Mouse (Mus musculus) T-helper 2 cell (primary cell): ENCODE results near the gene Cog1.

ENCODE experiments used
- in situ Hi-C: fragments of 300-600 bp; cut with MboI, MseI; formaldehyde crosslinking; loops from one replicate; pipeline ENCODE4 v1.15.1; 2025; ENCODE audit warnings: high pct_unique_total_duplicates

Gene Cog1

DNA sequence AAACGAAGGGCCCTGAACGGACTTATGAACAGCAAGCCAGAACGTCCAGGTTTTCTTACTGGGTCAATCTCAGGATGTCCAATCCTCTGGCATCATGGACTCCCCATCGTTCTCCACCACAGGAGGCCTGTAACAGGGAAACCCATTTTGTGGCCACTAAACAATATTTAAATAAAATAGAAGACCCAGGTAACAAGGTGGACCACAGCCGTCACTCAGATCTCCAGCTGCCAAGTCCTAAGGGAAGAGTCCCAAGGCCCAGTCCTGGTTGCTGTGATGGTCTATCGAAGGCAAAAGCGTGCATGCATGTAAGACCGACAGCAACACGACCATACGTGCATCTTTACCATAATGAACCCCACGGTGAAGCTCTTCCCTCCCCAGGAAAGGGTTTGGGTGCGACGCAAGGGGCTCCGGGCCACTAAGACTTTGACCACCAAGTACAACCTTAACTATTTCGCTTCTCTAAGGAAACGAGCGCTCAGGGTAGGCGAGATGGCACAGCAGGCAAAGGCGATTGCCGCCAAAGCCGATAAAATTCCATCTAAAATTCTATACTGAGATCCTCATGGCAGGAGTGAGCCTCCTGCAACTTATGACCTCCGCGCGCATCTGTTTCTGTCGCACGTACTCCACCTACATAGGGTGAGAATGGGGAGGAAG lies at the start of gene Cog1:
Gene Cog1, plus strand, starts transcription at position 480 of the 663 bp plus-strand sequence.
- in situ Hi-C loops, result loop anchor here (5.0 kb wide), 1 partner anchor 93 kb away; no protein-coding TSS in a partner anchor

GRCm38 (mm10) chr11:113600526-113601245 lies 48.3 kb upstream of the Cog1 start:
- in situ Hi-C loops, result no loop called here

GRCm38 (mm10) chr11:113601616-113602343 lies 47.2 kb upstream of the Cog1 start:
- in situ Hi-C loops, result no loop called here

DNA sequence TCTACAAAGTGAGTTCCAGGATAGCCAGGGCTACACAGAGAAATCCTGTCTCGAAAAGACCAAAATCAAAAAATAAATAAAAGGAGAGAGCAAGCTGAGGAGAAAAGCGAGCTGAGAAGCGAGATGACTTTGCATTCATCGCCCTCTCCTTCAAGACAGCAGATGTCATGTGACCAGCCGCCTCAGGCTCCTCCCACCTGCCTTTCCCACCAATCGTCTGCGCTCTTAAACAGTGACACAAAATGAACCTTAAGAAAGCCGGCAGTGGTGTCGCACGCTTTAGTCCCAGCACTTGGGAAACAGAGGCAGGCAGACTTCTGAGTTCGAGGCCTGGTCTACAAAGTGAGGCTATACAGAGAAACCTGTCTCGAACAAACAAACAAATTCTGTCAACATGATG lies 41.4 kb upstream of the Cog1 start:
- in situ Hi-C loops, result loop anchor here (5.0 kb wide), 1 partner anchor 105 kb away; no protein-coding TSS in a partner anchor

- in situ Hi-C loops, result loop anchor here (5.0 kb wide), 1 partner anchor 107 kb away; no protein-coding TSS in a partner anchor
Measured at GRCm38 (mm10) chr11:113609581-113609980, 39.4 kb upstream of the Cog1 start.

DNA sequence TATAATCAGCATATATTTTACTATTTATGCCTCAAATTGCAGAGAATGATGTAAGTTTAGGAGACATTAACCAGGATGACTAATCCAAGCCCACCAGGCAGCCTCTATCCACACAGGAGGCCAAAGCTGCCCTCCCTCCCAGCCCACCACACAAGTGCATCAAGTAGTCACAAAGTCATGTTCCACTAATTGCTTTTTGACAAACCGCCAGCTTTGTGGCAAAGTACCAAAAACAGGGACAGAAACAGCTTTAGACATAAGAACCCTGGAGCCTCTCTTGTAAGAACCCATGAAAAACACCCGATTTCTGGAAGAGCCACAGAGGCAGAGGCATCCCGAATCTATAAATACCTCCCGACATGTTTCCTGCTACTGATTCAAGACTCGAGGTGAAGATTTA lies 38.7 kb upstream of the Cog1 start:
- in situ Hi-C loops, result loop anchor here (10.0 kb wide), 1 partner anchor 185 kb away; no protein-coding TSS in a partner anchor

GRCm38 (mm10) chr11:113611112-113611646 lies 37.8 kb upstream of the Cog1 start:
- in situ Hi-C loops, result loop anchor here (10.0 kb wide), 1 partner anchor 186 kb away; no protein-coding TSS in a partner anchor

GRCm38 (mm10) chr11:113611664-113612611 lies 37.0 kb upstream of the Cog1 start:
- in situ Hi-C loops, result loop anchor here (10.0 kb wide), 1 partner anchor 187 kb away; no protein-coding TSS in a partner anchor

- in situ Hi-C loops, result loop anchor here (10.0 kb wide), 1 partner anchor 190 kb away; no protein-coding TSS in a partner anchor
Measured at GRCm38 (mm10) chr11:113614476-113614875, 34.5 kb upstream of the Cog1 start.

DNA sequence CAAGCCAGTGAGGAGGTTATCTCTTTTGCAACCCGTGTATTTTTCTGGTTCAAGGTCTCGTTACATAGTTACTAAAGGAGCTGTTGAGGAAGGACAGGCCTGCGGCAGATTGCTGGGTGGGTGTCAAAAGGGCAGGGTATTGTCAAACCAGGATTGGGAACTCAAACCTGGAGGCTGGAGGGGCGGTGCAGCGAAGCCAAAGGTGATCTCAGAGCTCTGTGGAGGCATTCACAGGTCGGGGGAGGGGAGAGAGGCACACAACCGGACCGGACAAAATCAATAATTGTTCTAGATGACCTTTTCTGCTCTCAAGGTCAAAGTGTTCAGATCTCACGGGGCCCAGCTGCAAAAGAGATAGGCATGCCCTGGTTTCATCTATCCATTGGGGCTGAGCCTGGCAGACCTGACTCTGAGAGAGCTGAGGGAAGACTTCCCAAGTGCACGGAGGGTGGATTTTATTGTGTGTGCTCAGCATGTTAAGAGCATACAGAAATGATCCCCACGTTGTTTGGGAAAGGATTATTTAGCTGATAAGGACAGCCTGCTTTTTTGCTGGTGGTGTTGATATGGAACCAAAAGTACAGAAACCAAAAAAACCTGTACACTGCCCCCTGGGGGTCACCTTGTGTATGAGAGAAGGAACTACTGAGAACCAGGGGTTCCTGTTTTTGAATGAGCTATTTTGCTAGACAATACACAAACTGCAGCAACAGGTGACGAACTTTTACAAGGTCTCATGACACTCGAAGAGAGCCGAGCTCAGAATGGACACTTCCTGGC lies 31.6 kb upstream of the Cog1 start:
- in situ Hi-C loops, result loop anchor here (5.0 to 10.0 kb wide), 2 partner anchors 193 to 440 kb away; no protein-coding TSS in a partner anchor

DNA sequence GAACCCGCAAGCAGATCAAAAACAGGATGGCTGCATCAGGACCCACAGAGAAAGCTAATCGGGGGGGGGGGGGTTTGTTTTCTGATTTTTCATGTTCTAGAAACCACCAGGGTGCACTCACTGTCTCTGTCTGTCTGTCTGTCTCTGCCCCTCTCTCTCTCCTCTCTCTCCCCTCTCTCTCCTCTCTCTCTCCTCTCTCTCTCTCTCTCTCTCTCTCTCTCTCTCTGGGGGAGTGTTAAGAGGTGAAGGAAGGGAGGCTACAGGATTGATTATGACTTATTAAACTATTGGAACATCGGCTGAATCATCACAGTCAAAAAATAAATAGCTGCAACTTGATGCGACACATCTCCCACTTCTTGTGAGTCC lies 30.7 kb upstream of the Cog1 start:
- in situ Hi-C loops, result loop anchor here (5.0 to 10.0 kb wide), 2 partner anchors 193 to 441 kb away; no protein-coding TSS in a partner anchor

DNA sequence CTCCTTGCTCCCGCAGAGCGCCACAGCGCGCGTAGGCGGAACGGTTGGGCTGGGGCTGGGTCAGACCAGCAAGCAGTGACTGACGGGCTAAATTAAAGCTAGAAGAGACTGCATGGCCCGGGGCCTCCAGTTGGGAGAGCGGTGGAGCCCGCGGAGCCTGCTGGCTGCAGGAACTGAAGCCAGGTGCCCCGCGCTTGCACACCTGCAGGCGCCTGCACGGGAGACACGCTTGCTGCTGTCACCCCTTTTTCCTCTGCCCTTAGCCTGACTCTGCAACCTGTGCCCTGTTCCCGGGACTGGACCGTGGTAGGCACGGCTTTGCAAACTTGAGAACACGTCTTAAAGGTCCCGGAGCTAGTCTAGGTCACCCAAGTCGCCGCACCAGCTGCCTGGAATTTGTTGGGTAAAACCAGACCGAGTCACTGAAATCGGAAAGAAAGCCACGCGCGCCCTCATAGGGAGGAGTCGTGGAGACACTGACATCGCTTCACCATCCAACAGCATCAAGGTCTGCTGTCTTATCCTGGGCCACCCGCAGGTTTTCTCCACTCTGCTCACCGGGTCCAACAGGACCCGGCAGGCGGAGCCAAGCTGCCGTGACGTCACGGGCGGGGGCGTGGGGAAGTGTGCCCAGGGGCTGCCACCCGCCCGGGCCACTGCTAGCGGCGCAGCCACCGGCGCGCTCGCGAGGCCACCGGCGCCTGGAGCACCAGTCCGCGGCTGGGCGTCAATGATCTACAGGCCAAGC lies 30.1 kb upstream of the Cog1 start, which contains the start of gene Sstr2:
Gene Sstr2, plus strand, starts transcription at position 671 of the 748 bp plus-strand sequence.
- in situ Hi-C loops, result loop anchor here (5.0 to 10.0 kb wide), 2 partner anchors 194 to 442 kb away; no protein-coding TSS in a partner anchor

GRCm38 (mm10) chr11:113619420-113620080 lies 29.4 kb upstream of the Cog1 start:
- in situ Hi-C loops, result loop anchor here (5.0 to 10.0 kb wide), 3 partner anchors 195 to 442 kb away; no protein-coding TSS in a partner anchor

GRCm38 (mm10) chr11:113621001-113621400 lies 28.0 kb upstream of the Cog1 start:
- in situ Hi-C loops, result loop anchor here (10.0 kb wide), 1 partner anchor 316 kb away; no protein-coding TSS in a partner anchor

GRCm38 (mm10) chr11:113622028-113622427 lies 26.9 kb upstream of the Cog1 start:
- in situ Hi-C loops, result loop anchor here (10.0 kb wide), 1 partner anchor 317 kb away; no protein-coding TSS in a partner anchor

DNA sequence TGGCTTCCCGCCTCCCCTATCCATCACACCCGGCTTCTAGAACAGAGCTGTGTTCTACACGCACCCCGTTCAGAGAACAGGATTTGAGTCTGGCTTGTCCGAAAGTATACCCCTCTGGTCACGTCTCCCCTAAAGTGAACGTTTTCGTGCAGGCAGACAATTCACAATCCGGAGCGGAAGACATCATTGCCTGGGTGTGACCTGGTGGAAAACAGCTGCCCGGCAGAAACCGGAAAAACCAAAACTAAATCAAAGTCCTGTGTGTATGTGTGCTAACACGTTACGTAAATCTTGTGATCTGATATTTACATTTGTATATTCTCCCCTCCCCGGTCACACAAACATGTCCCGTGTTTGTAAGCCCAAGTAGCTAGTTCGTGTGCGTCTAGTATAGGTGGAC lies 23.5 kb upstream of the Cog1 start:
- in situ Hi-C loops, result loop anchor here (10.0 kb wide), 1 partner anchor 321 kb away; no protein-coding TSS in a partner anchor

- in situ Hi-C loops, result loop anchor here (10.0 kb wide), 1 partner anchor 323 kb away; no protein-coding TSS in a partner anchor
Measured at GRCm38 (mm10) chr11:113627785-113628184, 21.2 kb upstream of the Cog1 start.

DNA sequence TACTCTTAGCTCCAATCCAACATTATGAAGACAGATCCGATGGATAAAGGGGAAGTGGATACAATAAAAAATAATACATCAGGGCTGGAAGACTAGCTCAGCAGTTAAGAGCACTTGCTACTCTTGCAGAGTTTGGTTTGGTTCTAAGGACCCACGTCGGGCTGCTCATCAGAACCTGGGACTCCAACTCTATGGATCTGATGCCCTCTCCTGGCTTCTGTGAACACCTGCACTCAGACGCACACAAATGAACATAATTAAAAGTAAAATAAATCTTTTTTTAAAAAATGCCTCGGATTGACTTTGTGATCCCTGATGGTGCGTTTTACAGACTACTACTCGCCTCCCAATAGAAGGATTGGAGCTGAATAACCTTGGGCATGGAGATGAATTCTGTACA lies 18.3 kb upstream of the Cog1 start:
- in situ Hi-C loops, result no loop called here
